Mouse (Mus musculus) gastrocnemius, adult 2 months (tissue): ENCODE data around the gene Gm28778. TPM values are rescaled to one million over a fixed set of nuclear protein-coding genes. Genes with fewer than 3 reads are reported as not detected.
A peak's percentile ranks its signal among the peaks of the same experiment; 100 is the strongest.
"Not testable (repeated sequence)": the region's sequence is repeated elsewhere in the genome, so short reads cannot be mapped to it uniquely, and the experiment has no call there.

Source experiments
- DNase-seq: peaks from one replicate; pipeline ENCODE4 v3.0.0; 2022
- H3K27ac ChIP-seq: fragments of 200-600 bp; 2 replicates; pipeline ENCODE4 v1.8.1; 2022; ENCODE audit warnings: mild to moderate bottlenecking
- H3K4me3 ChIP-seq: fragments of 200-600 bp; 2 replicates; pipeline ENCODE4 v1.8.1; 2022; ENCODE audit warnings: mild to moderate bottlenecking, moderate library complexity
- CTCF ChIP-seq: fragments of 200-600 bp; IDR thresholded peaks from 2 replicates; pipeline ENCODE4 v1.8.1; 2022; ENCODE audit warnings: antibody characterized with exemption, mild to moderate bottlenecking, moderate library complexity
- intact Hi-C: fragments of 180-260 bp; cut with DNase I; formaldehyde crosslinking; loops from one replicate; pipeline ENCODE4 v1.15.1; 2025
- total RNA-seq, 2 experiments: library from RNA; stranded (reverse); gene quantifications; 2 replicates each; pipeline ENCODE4 v1.2.3; 2021

Gene Gm28778
- total RNA-seq, 2 experiments from 2014 or later: 0.92 TPM; not detected in 1

- intact Hi-C loops: no loop called here
- TF ChIP-seq CTCF: no peak
- Histone ChIP-seq H3K4me3 (no peak overlapping the region), H3K27ac (no peak overlapping the region)
- no peak for DNase-seq
Measured at GRCm38 (mm10) chr1:53335465-53335864, 38.6 kb downstream of the Gm28778 start.

GRCm38 (mm10) chr1:53337403-53337802, 40.5 kb downstream of the Gm28778 start:
- intact Hi-C loops, DNase-seq, H3K4me3 ChIP-seq, H3K27ac ChIP-seq: not testable (repeated sequence)

DNA sequence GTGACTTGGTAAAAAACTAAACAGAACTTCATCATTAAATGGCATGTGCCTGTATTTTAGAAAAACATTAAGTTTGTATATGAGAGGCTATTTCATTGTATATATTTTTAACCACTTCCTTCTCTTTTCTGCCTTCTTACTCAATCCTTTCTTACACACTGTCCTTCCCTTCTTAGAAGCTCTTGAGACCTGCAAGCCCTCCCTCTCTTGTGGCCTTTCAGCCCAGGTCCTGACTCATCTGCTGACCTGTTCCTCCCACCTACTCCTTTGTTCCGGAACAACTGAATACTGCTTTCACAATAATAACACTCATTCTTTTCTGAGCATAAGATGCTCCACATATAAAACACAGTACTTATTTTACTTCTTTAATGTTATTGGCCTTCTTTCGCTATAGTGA, 44.2 kb downstream of the Gm28778 start:
- intact Hi-C loops: no loop called here
- Histone ChIP-seq H3K27ac (no peak overlapping the region), H3K4me3 (no peak overlapping the region)
- TF ChIP-seq CTCF: no peak
- DNase-seq: no peak

DNA sequence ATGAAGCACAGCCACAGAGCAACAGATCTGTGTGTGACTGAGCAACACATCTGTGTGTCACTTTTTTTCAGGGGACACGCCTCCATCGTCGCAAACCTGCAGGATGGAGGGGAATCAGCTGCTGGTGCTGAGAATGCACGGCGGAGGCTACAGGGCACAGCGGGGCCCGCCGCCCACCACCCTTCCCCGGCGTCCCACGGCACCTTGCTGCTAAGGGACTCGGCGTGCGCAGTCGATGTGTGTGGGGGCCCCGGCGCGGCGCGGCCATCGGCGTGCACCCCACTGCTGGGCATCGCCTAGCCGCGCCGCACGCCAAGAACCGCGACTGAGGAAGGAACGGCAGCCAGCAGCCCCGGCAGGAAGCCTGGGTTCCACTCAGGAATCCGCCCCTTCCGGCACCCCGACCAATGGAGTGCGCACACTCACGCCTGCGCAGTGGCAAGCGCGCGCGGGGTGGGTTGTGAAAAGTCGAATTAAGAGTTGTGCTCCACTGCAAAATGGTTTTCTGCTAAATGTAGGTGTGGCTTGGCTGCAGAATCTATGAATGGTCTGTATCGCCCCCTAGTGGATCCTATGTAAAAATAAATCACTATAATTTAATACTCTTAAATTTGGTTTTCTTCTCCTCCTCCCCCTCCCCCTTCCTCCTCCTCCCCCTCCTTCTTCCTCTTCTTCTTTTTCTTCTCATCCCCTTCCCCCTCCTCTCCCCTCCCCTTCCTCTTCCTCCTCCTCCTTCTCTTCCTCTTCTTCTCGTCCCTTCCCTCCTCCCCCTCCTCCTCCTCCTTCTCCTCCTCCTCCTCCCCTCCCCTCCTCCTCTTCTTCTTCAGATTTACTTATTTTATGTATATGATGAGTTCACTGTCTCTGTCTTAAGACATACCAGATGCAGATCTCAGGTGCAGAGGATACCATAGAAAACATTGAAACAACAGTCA, 55.7 kb downstream of the Gm28778 start, which contains the start of the genes Asdurf, Gm28551 and Asnsd1:
Asdurf (minus strand) TSS at position 293 of the 935 bp plus-strand sequence.
Gm28551 (minus strand) TSS at position 341 of the 935 bp plus-strand sequence.
Asnsd1 (minus strand) TSS at position 426 of the 935 bp plus-strand sequence.
- TF ChIP-seq CTCF: peak; percentile 61
- intact Hi-C loops: loop anchor here (5.0 kb wide), 2 partner anchors 40 to 300 kb away; partner anchors contain the start of gene Osgepl1
- DNase-seq: peak; percentile 97
- Histone ChIP-seq H3K27ac (peak within 1 kb of the TSS; percentile 88), H3K4me3 (peak within 1 kb of the TSS; percentile 76)

DNA sequence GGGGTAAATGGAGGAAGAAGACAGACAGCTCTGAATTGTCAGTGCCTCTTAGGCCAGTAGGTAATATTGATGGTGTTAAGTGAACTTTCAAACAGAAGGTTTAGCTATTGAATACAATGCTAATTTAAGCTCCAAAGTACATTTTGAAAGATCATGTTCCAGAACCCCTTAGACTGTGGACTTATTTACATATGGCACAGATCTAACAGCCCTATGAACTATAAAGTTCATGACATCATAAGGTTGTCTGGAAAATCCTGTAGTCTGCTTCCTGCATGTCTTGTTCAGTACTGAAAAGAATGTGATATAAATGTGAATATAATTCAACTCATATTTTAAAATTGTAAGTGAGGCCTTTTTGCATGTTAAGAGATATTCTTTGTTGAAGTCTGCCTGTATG, 62.1 kb downstream of the Gm28778 start:
- Histone ChIP-seq H3K27ac (no peak overlapping the region), H3K4me3 (no peak overlapping the region)
- no peak for TF ChIP-seq CTCF
- no peak for DNase-seq
- intact Hi-C loops: no loop called here

Other genes with a start within 250 kb of the Gm28778 start
- 10 to 100 TPM; 34.7 to 67.0 TPM for gene Mstn, start 235.5 kb upstream of the Gm28778 start, total RNA-seq
- gene 1700019A02Rik, start 109.5 kb upstream of the Gm28778 start, total RNA-seq: not detected
- 1 to 10 TPM; 4.4 to 4.9 TPM for gene Pms1, start 93 bp upstream of the Gm28778 start, total RNA-seq
- 1 to 10 TPM; 5.8 to 8.9 TPM for gene Ormdl1, start within 50 bp of the Gm28778 start, total RNA-seq
- gene Osgepl1, start 16.5 kb downstream of the Gm28778 start, total RNA-seq: 10 to 100 TPM; 22.4 to 33.2 TPM
- 10 to 100 TPM; 11.9 to 14.2 TPM for gene Asdurf, start 55.5 kb downstream of the Gm28778 start, total RNA-seq
- gene Gm28551, start 55.6 kb downstream of the Gm28778 start, total RNA-seq: under 1 TPM in 1 of 2 experiments, not detected in 1; 0.41 TPM
- gene Asnsd1, start 55.6 kb downstream of the Gm28778 start, total RNA-seq: 10 to 100 TPM; 65.2 to 68.0 TPM